Comparison of ENCODE assay signal across 14 mouse cellular contexts in the genomic region with DNA sequence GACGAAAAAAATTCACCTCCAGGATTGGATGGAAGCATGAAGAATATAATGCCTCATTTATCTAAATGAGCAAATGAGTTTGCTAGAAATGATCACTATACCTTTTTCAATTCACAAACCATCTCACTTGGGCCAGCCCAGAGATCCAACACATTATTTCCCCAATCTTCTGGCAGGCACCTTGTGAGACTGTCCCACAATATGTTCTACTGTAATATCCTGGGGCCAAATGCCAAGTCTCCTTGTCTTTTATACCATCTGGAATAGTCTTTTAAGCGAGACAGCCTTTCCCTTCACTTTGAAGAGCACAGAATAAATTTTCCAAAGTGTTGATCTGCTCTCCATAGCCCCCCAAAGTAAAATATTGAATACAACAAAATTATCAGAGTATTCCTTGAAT. TPM values are rescaled to one million over a fixed set of nuclear protein-coding genes. Genes with fewer than 3 reads are reported as not detected.
"Had no signal": no experiment of that assay in that cellular context is flagged by ENCODE, and none has a peak within 500 bp of the region (broad histone marks: within the 10 kb centered on the region; RNA-seq: fewer than 3 reads in every experiment).

No protein-coding gene starts in this region.

- DNase-seq: gastrocnemius, adult 2 months; gastrocnemius, postnatal 10 days; gastrocnemius, postnatal 25 days; heart, adult 2 months; heart, postnatal 4 days; kidney, adult 18-20 months; kidney, adult 8-10 months; kidney, postnatal 10 days; kidney, postnatal 25 days; kidney, postnatal 4 days; liver; liver, embryonic 13.5 days; liver, postnatal 0 days had no signal

RNA-seq across cellular contexts. Expression of a gene that starts 33.5 kb away (rescaled TPM):
- total RNA-seq: gastrocnemius, adult 2 months; gastrocnemius, postnatal 25 days; heart, adult 2 months; heart, postnatal 25 days; heart, postnatal 4 days had no signal
